Mouse (Mus musculus): ENCODE data around the gene Gm20696. TPM values are rescaled to one million over a fixed set of nuclear protein-coding genes. Genes with fewer than 3 reads are reported as not detected.
A peak's percentile ranks its signal among the peaks of the same experiment; 100 is the strongest.

Gene Gm20696
- polyA plus RNA-seq, 1 experiment from 2014 or later: 3.2 TPM

GRCm38 (mm10) chr6:99602434-99602833, 64.2 kb downstream of the Gm20696 start:
- Histone ChIP-seq H3K36me3 (no peaks in the 10 kb centered on the region), H3K4me2 (no peak overlapping the region), H3K4me3 (no peak overlapping the region), H3K27me3 (no peaks in the 10 kb centered on the region), H3K9ac (no peak overlapping the region), H3K9me3 (no peaks in the 10 kb centered on the region), H3K4me1 (peaks cover 34% of the 10 kb centered on the region), H3K27ac (no peak overlapping the region)
- ATAC-seq (ENCODE audit: insufficient number of reproducible peaks, insufficient read depth, low FRiP score, low TSS enrichment, low read depth): no peak
- 76% methylated on average over 7 of the region's 7 CpGs for WGBS

- ATAC-seq (ENCODE audit: insufficient number of reproducible peaks, insufficient read depth, low FRiP score, low TSS enrichment, low read depth): no peak
- no peak overlapping the region for H3K4me2 ChIP-seq
- WGBS: 54% methylated on average over 8 of the region's 8 CpGs
- 0 out of 2 replicates have a peak overlapping the region, but pooled peaks have one; percentile 6 for H3K9ac ChIP-seq
- H3K4me3 ChIP-seq: no peak overlapping the region
- no peaks in the 10 kb centered on the region for H3K27me3 ChIP-seq
- H3K27ac ChIP-seq: no peak overlapping the region
- H3K4me1 ChIP-seq: peaks cover 34% of the 10 kb centered on the region
- no peaks in the 10 kb centered on the region for H3K36me3 ChIP-seq
- H3K9me3 ChIP-seq: no peaks in the 10 kb centered on the region
Measured at GRCm38 (mm10) chr6:99600886-99601285, 65.7 kb downstream of the Gm20696 start.

- H3K9me3 ChIP-seq: no peaks in the 10 kb centered on the region
- H3K9ac ChIP-seq: 0 out of 2 replicates have a peak overlapping the region, but pooled peaks have one; percentile 6
- no peak overlapping the region for H3K4me3 ChIP-seq
- 30% methylated on average over 10 of the region's 10 CpGs for WGBS
- no peak for ATAC-seq (ENCODE audit: insufficient number of reproducible peaks, insufficient read depth, low FRiP score, low TSS enrichment, low read depth)
- H3K4me1 ChIP-seq: peaks cover 34% of the 10 kb centered on the region
- no peak overlapping the region for H3K27ac ChIP-seq
- peak overlapping the region; percentile 35 for H3K4me2 ChIP-seq
- no peaks in the 10 kb centered on the region for H3K36me3 ChIP-seq
- H3K27me3 ChIP-seq: no peaks in the 10 kb centered on the region
Measured at GRCm38 (mm10) chr6:99600168-99600793, 66.3 kb downstream of the Gm20696 start.

GRCm38 (mm10) chr6:99599651-99600050, 66.9 kb downstream of the Gm20696 start:
- Histone ChIP-seq H3K36me3 (no peaks in the 10 kb centered on the region), H3K4me3 (no peak overlapping the region), H3K9me3 (no peaks in the 10 kb centered on the region), H3K9ac (no peak overlapping the region), H3K27me3 (no peaks in the 10 kb centered on the region), H3K4me2 (no peak overlapping the region), H3K4me1 (peaks cover 32% of the 10 kb centered on the region), H3K27ac (no peak overlapping the region; the same call in 1 of the 2 replicates)
- 33% methylated on average over 8 of the region's 8 CpGs for WGBS
- no peak for ATAC-seq (ENCODE audit: insufficient number of reproducible peaks, insufficient read depth, low FRiP score, low TSS enrichment, low read depth)

GRCm38 (mm10) chr6:99599229-99599628, 67.4 kb downstream of the Gm20696 start:
- H3K9me3 ChIP-seq: no peaks in the 10 kb centered on the region
- no peak overlapping the region for H3K27ac ChIP-seq
- H3K4me3 ChIP-seq: no peak overlapping the region
- H3K4me1 ChIP-seq: peaks cover 29% of the 10 kb centered on the region
- no peak for ATAC-seq (ENCODE audit: insufficient number of reproducible peaks, insufficient read depth, low FRiP score, low TSS enrichment, low read depth)
- H3K36me3 ChIP-seq: no peaks in the 10 kb centered on the region
- no peaks in the 10 kb centered on the region for H3K27me3 ChIP-seq
- no peak overlapping the region for H3K4me2 ChIP-seq
- 61% methylated on average over 5 of the region's 5 CpGs for WGBS
- H3K9ac ChIP-seq: no peak overlapping the region

- Histone ChIP-seq H3K4me3 (no peak overlapping the region), H3K9me3 (no peaks in the 10 kb centered on the region), H3K9ac (no peak overlapping the region), H3K4me2 (no peak overlapping the region), H3K27ac (no peak overlapping the region), H3K36me3 (no peaks in the 10 kb centered on the region), H3K27me3 (no peaks in the 10 kb centered on the region), H3K4me1 (0 out of 2 replicates have a peak, but pooled peaks cover 5% of the 10 kb centered on the region)
- ATAC-seq (ENCODE audit: insufficient number of reproducible peaks, insufficient read depth, low FRiP score, low TSS enrichment, low read depth): no peak
- WGBS: 62% methylated on average over 6 of the region's 6 CpGs
Measured at GRCm38 (mm10) chr6:99577040-99577439, 89.6 kb downstream of the Gm20696 start.

GRCm38 (mm10) chr6:99575633-99576032, 91.0 kb downstream of the Gm20696 start:
- 0 out of 2 replicates have a peak, but pooled peaks cover 6% of the 10 kb centered on the region for H3K4me1 ChIP-seq
- no peak overlapping the region for H3K4me2 ChIP-seq
- no peaks in the 10 kb centered on the region for H3K9me3 ChIP-seq
- H3K36me3 ChIP-seq: no peaks in the 10 kb centered on the region
- no peak overlapping the region for H3K9ac ChIP-seq
- 87% methylated on average over 6 of the region's 6 CpGs for WGBS
- no peak overlapping the region for H3K4me3 ChIP-seq
- ATAC-seq (ENCODE audit: insufficient number of reproducible peaks, insufficient read depth, low FRiP score, low TSS enrichment, low read depth): no peak
- no peak overlapping the region for H3K27ac ChIP-seq
- H3K27me3 ChIP-seq: no peaks in the 10 kb centered on the region

- 84% methylated on average over 2 of the region's 2 CpGs for WGBS
- Histone ChIP-seq H3K9ac (no peak overlapping the region), H3K4me1 (0 out of 2 replicates have a peak, but pooled peaks cover 6% of the 10 kb centered on the region), H3K4me3 (no peak overlapping the region), H3K27ac (no peak overlapping the region), H3K27me3 (no peaks in the 10 kb centered on the region), H3K9me3 (no peaks in the 10 kb centered on the region), H3K36me3 (no peaks in the 10 kb centered on the region), H3K4me2 (no peak overlapping the region)
- ATAC-seq (ENCODE audit: insufficient number of reproducible peaks, insufficient read depth, low FRiP score, low TSS enrichment, low read depth): no peak
Measured at GRCm38 (mm10) chr6:99573343-99573742, 93.3 kb downstream of the Gm20696 start.

GRCm38 (mm10) chr6:99572071-99572470, 94.5 kb downstream of the Gm20696 start:
- WGBS: 55% methylated on average over 5 of the region's 5 CpGs
- no peak for ATAC-seq (ENCODE audit: insufficient number of reproducible peaks, insufficient read depth, low FRiP score, low TSS enrichment, low read depth)

GRCm38 (mm10) chr6:99566921-99567320, 99.7 kb downstream of the Gm20696 start:
- no peak overlapping the region for H3K4me2 ChIP-seq
- H3K4me3 ChIP-seq: no peak overlapping the region
- H3K27me3 ChIP-seq: no peaks in the 10 kb centered on the region
- H3K9me3 ChIP-seq: no peaks in the 10 kb centered on the region
- H3K36me3 ChIP-seq: no peaks in the 10 kb centered on the region
- no peak for ATAC-seq (ENCODE audit: insufficient number of reproducible peaks, insufficient read depth, low FRiP score, low TSS enrichment, low read depth)
- H3K9ac ChIP-seq: no peak overlapping the region
- no peaks in the 10 kb centered on the region for H3K4me1 ChIP-seq
- no peak overlapping the region for H3K27ac ChIP-seq
- WGBS: 72% methylated on average over 8 of the region's 8 CpGs

More at GRCm38 (mm10) chr6:99572071-99572470, 94.5 kb downstream of the Gm20696 start:
- H3K4me2 ChIP-seq: no peak overlapping the region
- H3K27me3 ChIP-seq: no peaks in the 10 kb centered on the region
- no peak overlapping the region for H3K27ac ChIP-seq
- H3K36me3 ChIP-seq: no peaks in the 10 kb centered on the region
- no peaks in the 10 kb centered on the region for H3K9me3 ChIP-seq
- 0 out of 2 replicates have a peak, but pooled peaks cover 4% of the 10 kb centered on the region for H3K4me1 ChIP-seq
- no peak overlapping the region for H3K9ac ChIP-seq
- H3K4me3 ChIP-seq: no peak overlapping the region

- Histone ChIP-seq H3K4me3 (no peak overlapping the region), H3K27ac (no peak overlapping the region), H3K36me3 (no peaks in the 10 kb centered on the region), H3K9me3 (no peaks in the 10 kb centered on the region), H3K4me1 (no peaks in the 10 kb centered on the region), H3K9ac (no peak overlapping the region), H3K4me2 (no peak overlapping the region), H3K27me3 (no peaks in the 10 kb centered on the region)
- 57% methylated on average over 3 of the region's 3 CpGs for WGBS
- ATAC-seq (ENCODE audit: insufficient number of reproducible peaks, insufficient read depth, low FRiP score, low TSS enrichment, low read depth): no peak
Measured at GRCm38 (mm10) chr6:99564766-99565165, 101.8 kb downstream of the Gm20696 start.

GRCm38 (mm10) chr6:99556950-99557349, 109.6 kb downstream of the Gm20696 start:
- Histone ChIP-seq H3K36me3 (no peaks in the 10 kb centered on the region), H3K27me3 (no peaks in the 10 kb centered on the region), H3K9ac (no peak overlapping the region), H3K4me1 (no peaks in the 10 kb centered on the region), H3K9me3 (no peaks in the 10 kb centered on the region), H3K27ac (no peak overlapping the region), H3K4me3 (no peak overlapping the region), H3K4me2 (no peak overlapping the region)
- 87% methylated on average over 5 of the region's 5 CpGs for WGBS
- ATAC-seq (ENCODE audit: insufficient number of reproducible peaks, insufficient read depth, low FRiP score, low TSS enrichment, low read depth): no peak

Data from embryonic facial prominence, embryonic 13.5 days (tissue).